Mouse (Mus musculus): ENCODE measurements around the gene Gcnt1. TPM values are rescaled to one million over a fixed set of nuclear protein-coding genes. Genes with fewer than 3 reads are reported as not detected.

The Gcnt1 gene
- 6.1 TPM for polyA plus RNA-seq (2017; shearing (Covaris generic))

DNA sequence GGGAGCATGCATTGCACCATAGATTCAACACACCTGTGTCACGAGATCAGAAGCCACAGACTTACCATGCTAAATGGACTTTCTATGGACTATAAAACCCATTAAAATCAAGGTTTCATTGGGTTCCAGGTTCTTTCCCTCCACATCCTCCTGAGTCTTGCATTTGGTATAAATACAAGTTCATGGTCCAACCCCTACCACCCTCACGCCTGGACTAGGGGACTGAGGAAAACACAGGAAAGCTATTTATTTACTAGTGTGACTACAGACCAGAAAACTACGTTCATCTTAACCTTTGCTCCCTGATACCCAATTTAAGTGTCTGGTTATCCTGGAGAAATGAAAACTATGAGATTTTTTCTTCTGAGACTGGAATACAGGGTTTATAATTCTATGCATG is at the start of gene Gcnt1:
Gene Gcnt1, minus strand, starts transcription at position 144 of the 400 bp plus-strand sequence.

DNA sequence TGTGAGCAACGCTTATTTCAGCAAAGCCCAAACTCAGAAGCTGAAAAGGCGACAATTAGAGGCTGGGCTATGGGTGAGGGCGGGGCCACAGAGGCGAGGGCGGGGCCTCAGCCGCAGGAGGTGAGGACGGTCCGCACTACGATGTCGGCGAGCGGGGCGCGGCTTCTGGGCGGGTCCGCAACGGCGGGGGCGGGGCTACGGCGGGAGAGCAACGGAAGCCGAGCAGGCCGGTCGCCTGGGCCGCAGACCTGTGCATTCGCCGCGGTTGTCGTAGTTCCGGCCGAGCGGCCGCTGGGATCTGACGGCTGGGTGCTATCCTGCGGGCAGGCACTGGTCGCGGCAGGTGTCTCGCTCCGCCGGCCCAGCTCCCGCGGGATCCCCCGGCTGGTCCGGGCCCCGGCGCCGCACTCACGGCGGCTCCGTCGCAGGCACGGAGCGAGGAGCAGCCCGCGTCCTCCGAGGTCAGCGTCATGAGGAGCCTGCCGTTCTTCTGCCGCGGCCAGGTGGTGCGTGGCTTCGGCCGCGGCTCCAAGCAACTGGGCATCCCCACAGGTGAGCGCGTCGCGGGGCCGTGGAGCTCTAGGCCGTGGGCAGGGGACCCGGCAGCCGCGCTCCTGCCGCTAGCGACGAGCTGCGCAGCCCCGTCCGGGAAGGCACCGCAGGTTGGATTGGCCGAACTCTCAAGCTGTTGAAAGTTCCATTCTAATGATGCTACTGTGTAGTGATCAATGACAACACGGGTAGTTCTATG is 21.4 kb upstream of the Gcnt1 start, which contains the start of gene Rfk:
Gene Rfk, plus strand, starts transcription at position 203 of the 751 bp plus-strand sequence.

Other genes starting within 250 kb of the Gcnt1 start
- 34.2 TPM for gene Rfk, start 21.2 kb upstream of the Gcnt1 start, polyA plus RNA-seq (2017; shearing (Covaris generic))